Mouse (Mus musculus) ES-E14 (cell line): ENCODE data around the gene Atg9b.

Experiments
- CHD2 ChIP-seq: IDR thresholded peaks from 2 replicates; pipeline ENCODE4 v1.6.1; 2014; ENCODE audit warnings: mild to moderate bottlenecking, low read depth, low read length, inconsistent platforms
- HCFC1 ChIP-seq: IDR thresholded peaks from 2 replicates; pipeline ENCODE4 v1.6.1; 2012; ENCODE audit warnings: low read length, inconsistent platforms, borderline replicate concordance; ENCODE audit not compliant: insufficient read depth
- ZC3H11A ChIP-seq: IDR thresholded peaks from 2 replicates; pipeline ENCODE4 v1.6.1; 2012; ENCODE audit warnings: low read depth, mild to moderate bottlenecking, inconsistent platforms, low read length, borderline replicate concordance

GRCm38 (mm10) chr5:24391864-24392263 lies at the start of gene Atg9b:
- TF ChIP-seq ZC3H11A (no peak), HCFC1 (no peak), CHD2 (no peak)
